Mouse (Mus musculus) fat pad, adult 2 months (tissue): ENCODE measurements around the gene Cnot8.

Experiments
- DNase-seq: peaks from one replicate; pipeline ENCODE4 v3.0.0-alpha.2; 2011; ENCODE audit warnings: low read depth, low spot score; ENCODE audit errors: extremely low read depth

Cnot8 gene

DNA sequence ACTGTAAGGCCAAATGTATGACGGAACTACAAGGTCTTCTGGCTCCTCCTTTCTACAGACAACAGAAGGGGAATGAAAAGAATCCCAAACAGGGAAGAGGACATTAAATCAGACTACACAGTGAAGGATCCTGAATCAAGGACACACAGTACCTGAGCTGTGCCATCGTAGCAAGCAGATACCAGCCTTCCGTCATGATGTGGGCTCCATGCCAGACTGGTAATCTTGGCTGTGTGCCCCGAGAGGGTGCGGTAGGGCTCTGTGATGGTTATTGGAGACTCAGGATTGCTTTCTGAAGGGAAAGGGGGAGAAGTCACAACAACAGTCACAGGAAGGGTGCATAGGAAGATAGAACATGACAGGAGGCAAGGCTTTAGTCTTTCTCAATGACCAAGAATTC lies 42.3 kb downstream of the Cnot8 start:
- DNase-seq = no peak

DNA sequence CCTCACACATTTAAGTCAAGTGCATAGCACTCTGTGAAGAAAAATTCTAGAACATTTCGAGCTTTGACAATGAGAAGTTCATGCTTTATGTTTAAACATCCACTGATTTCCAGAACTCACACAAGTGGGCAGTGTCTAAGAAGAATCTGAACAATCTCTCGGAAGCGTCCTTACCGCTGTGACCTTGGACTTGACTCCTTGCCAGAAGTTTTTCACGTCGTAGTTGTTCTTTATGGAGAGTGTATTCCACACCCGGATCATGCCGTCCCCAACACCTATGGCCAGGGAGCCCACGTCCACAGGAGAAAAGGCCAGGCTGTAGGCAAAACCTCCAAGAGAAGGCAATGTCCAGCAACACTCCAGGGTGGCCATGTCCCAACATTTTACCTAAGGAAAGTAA lies 51.5 kb downstream of the Cnot8 start:
- DNase-seq = no peak

DNA sequence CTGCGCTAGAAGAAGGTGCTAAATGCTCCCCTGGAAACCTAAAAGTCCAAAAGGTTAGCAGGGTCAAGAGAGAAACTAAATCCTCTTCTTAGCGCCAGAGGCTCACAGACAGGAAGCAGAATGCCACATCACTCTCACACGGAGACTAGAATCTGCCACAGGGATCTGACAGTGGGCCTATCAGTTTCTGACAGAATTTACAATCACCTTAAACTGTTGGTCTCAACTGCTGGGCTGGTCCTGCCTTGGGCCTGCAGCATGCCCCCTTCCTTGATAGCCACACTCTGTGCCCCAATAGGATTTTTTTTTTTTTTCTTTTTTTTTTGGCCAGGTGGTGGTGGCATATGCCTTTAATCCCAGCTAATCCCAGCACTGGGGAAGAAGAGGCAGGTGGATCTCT lies 52.9 kb downstream of the Cnot8 start:
- DNase-seq = no peak

DNA sequence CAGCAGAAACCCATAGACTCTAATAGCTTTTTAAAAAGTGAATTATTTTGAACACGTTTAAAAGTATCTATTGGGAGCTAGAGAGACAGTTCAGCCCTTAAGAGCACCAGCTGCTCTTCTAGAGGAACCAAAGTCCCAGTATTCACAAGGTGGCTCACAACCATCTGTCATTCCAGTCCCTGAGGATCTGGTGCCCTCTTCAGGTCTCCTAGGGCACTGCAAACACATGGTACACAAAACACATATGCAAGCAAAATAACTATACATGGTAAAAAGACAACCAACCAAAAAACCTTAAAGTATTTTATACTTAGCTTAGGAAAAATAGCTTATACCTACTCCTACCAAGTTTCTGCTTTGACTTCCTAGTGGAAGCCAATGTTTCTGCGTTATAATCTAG lies 61.1 kb downstream of the Cnot8 start:
- DNase-seq = no peak

DNA sequence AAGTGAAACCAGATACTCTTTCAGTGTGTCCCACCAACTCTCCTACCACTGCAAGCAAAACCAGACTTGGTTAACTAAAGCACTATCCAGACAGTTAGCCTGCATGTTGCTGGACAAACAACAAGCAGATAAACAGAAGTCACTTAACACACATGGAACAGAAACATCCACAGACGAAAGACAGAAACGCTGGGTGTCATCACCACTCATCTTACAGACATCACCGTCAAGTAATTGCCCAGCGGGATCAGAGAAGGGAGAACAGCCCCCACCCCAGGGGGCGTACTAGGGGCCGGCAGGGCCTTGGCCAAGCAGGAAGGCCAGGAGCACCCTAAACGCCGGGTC lies 63.8 kb downstream of the Cnot8 start:
- DNase-seq = no peak
